Mouse (Mus musculus): ENCODE results near the gene Rbm4b. TPM values are rescaled to one million over a fixed set of nuclear protein-coding genes. Genes with fewer than 3 reads are reported as not detected.

Gene Rbm4b
- polyA plus RNA-seq, 1 experiment from 2014 or later, result 65.1 TPM

- H3K9ac ChIP-seq, result no peak overlapping the region
- no peaks in the 10 kb centered on the region for H3K36me3 ChIP-seq (ENCODE audit: insufficient read depth)
- TF ChIP-seq CTCF (IDR thresholded peaks at IDR 0.05; ENCODE audit: low read depth), result no peak
- no peak overlapping the region for H3K27ac ChIP-seq (ENCODE audit: low read depth)
- H3K4me3 ChIP-seq (ENCODE audit: low read depth, low read length), result no peak overlapping the region
- WGBS, result 78% methylated on average over 14 of the region's 14 CpGs
- ATAC-seq (ENCODE audit: insufficient read depth) (no peak), DNase-seq (no peak)
- H3K4me1 ChIP-seq (ENCODE audit: insufficient read depth), result no peaks in the 10 kb centered on the region
- H3K4me2 ChIP-seq, result no peak overlapping the region
- no peaks in the 10 kb centered on the region for H3K9me3 ChIP-seq (ENCODE audit: low read depth, low read length)
- no peaks in the 10 kb centered on the region for H3K27me3 ChIP-seq (ENCODE audit: insufficient read depth, low read length)
Observed at GRCm38 (mm10) chr19:4744026-4744425, 12.3 kb upstream of the Rbm4b start.

- H3K9ac ChIP-seq, result no peak overlapping the region
- no peaks in the 10 kb centered on the region for H3K9me3 ChIP-seq (ENCODE audit: low read depth, low read length)
- H3K4me3 ChIP-seq (ENCODE audit: low read depth, low read length), result no peak overlapping the region
- no peaks in the 10 kb centered on the region for H3K36me3 ChIP-seq (ENCODE audit: insufficient read depth)
- H3K27me3 ChIP-seq (ENCODE audit: insufficient read depth, low read length), result no peaks in the 10 kb centered on the region
- 43% methylated on average over 9 of the region's 9 CpGs for WGBS
- H3K4me1 ChIP-seq (ENCODE audit: insufficient read depth), result no peaks in the 10 kb centered on the region
- no peak for ATAC-seq (ENCODE audit: insufficient read depth)
- no peak for TF ChIP-seq CTCF (IDR thresholded peaks at IDR 0.05; ENCODE audit: low read depth)
- H3K27ac ChIP-seq (ENCODE audit: low read depth), result no peak overlapping the region
- peak; percentile 83 for DNase-seq
- H3K4me2 ChIP-seq, result no peak overlapping the region
Observed at GRCm38 (mm10) chr19:4745057-4745456, 11.2 kb upstream of the Rbm4b start.

- ATAC-seq (ENCODE audit: insufficient read depth) (no peak), DNase-seq (no peak)
- Histone ChIP-seq H3K27ac (ENCODE audit: low read depth) (no peak overlapping the region), H3K27me3 (ENCODE audit: insufficient read depth, low read length) (no peaks in the 10 kb centered on the region), H3K9me3 (ENCODE audit: low read depth, low read length) (no peaks in the 10 kb centered on the region), H3K4me2 (no peak overlapping the region), H3K4me1 (ENCODE audit: insufficient read depth) (no peaks in the 10 kb centered on the region), H3K9ac (no peak overlapping the region), H3K36me3 (ENCODE audit: insufficient read depth) (no peaks in the 10 kb centered on the region), H3K4me3 (ENCODE audit: low read depth, low read length) (no peak overlapping the region)
- WGBS, result 94% methylated on average over 10 of the region's 10 CpGs
- TF ChIP-seq CTCF (IDR thresholded peaks at IDR 0.05; ENCODE audit: low read depth), result no peak
Observed at GRCm38 (mm10) chr19:4745681-4746080, 10.6 kb upstream of the Rbm4b start.

- Histone ChIP-seq H3K4me3 (ENCODE audit: low read depth, low read length) (no peak overlapping the region), H3K36me3 (ENCODE audit: insufficient read depth) (no peaks in the 10 kb centered on the region), H3K9ac (no peak overlapping the region), H3K4me1 (ENCODE audit: insufficient read depth) (no peaks in the 10 kb centered on the region), H3K27me3 (ENCODE audit: insufficient read depth, low read length) (no peaks in the 10 kb centered on the region), H3K4me2 (no peak overlapping the region), H3K9me3 (ENCODE audit: low read depth, low read length) (no peaks in the 10 kb centered on the region), H3K27ac (ENCODE audit: low read depth) (no peak overlapping the region)
- TF ChIP-seq CTCF (IDR thresholded peaks at IDR 0.05; ENCODE audit: low read depth), result no peak
- DNase-seq (no peak), ATAC-seq (ENCODE audit: insufficient read depth) (no peak)
- WGBS, result 73% methylated on average over 14 of the region's 14 CpGs
Observed at GRCm38 (mm10) chr19:4746611-4747010, 9.7 kb upstream of the Rbm4b start.

- WGBS, result 90% methylated on average over 9 of the region's 9 CpGs
- Histone ChIP-seq H3K9me3 (ENCODE audit: low read depth, low read length) (no peaks in the 10 kb centered on the region), H3K4me1 (ENCODE audit: insufficient read depth) (no peaks in the 10 kb centered on the region), H3K4me2 (no peak overlapping the region), H3K4me3 (ENCODE audit: low read depth, low read length) (no peak overlapping the region), H3K27ac (ENCODE audit: low read depth) (no peak overlapping the region), H3K9ac (no peak overlapping the region), H3K36me3 (ENCODE audit: insufficient read depth) (no peaks in the 10 kb centered on the region), H3K27me3 (ENCODE audit: insufficient read depth, low read length) (no peaks in the 10 kb centered on the region)
- DNase-seq, result no peak
- no peak for ATAC-seq (ENCODE audit: insufficient read depth)
- TF ChIP-seq CTCF (IDR thresholded peaks at IDR 0.05; ENCODE audit: low read depth), result no peak
Observed at GRCm38 (mm10) chr19:4747631-4748312, 8.5 kb upstream of the Rbm4b start.

- H3K9me3 ChIP-seq (ENCODE audit: low read depth, low read length), result no peaks in the 10 kb centered on the region
- WGBS, result 76% methylated on average over 10 of the region's 10 CpGs
- no peak overlapping the region for H3K27ac ChIP-seq (ENCODE audit: low read depth)
- H3K27me3 ChIP-seq (ENCODE audit: insufficient read depth, low read length), result no peaks in the 10 kb centered on the region
- DNase-seq (no peak), ATAC-seq (ENCODE audit: insufficient read depth) (no peak)
- no peak overlapping the region for H3K9ac ChIP-seq
- TF ChIP-seq CTCF (IDR thresholded peaks at IDR 0.05; ENCODE audit: low read depth), result no peak
- H3K4me1 ChIP-seq (ENCODE audit: insufficient read depth), result no peaks in the 10 kb centered on the region
- no peak overlapping the region for H3K4me2 ChIP-seq
- H3K4me3 ChIP-seq (ENCODE audit: low read depth, low read length), result no peak overlapping the region
- no peaks in the 10 kb centered on the region for H3K36me3 ChIP-seq (ENCODE audit: insufficient read depth)
Observed at GRCm38 (mm10) chr19:4748493-4748892, 7.8 kb upstream of the Rbm4b start.

GRCm38 (mm10) chr19:4749975-4750374 is 6.3 kb upstream of the Rbm4b start:
- Histone ChIP-seq H3K27ac (ENCODE audit: low read depth) (no peak overlapping the region), H3K9ac (no peak overlapping the region), H3K4me2 (no peak overlapping the region), H3K36me3 (ENCODE audit: insufficient read depth) (no peaks in the 10 kb centered on the region), H3K9me3 (ENCODE audit: low read depth, low read length) (no peaks in the 10 kb centered on the region), H3K4me3 (ENCODE audit: low read depth, low read length) (no peak overlapping the region), H3K27me3 (ENCODE audit: insufficient read depth, low read length) (no peaks in the 10 kb centered on the region), H3K4me1 (ENCODE audit: insufficient read depth) (no peaks in the 10 kb centered on the region)
- no peak for TF ChIP-seq CTCF (IDR thresholded peaks at IDR 0.05; ENCODE audit: low read depth)
- no peak for DNase-seq
- no peak for ATAC-seq (ENCODE audit: insufficient read depth)
- WGBS, result 84% methylated on average over 6 of the region's 6 CpGs

Measured in lung, embryonic 14.5 days (tissue).